Mouse (Mus musculus): ENCODE data around the gene Ppp2r2c. TPM values are rescaled to one million over a fixed set of nuclear protein-coding genes. Genes with fewer than 3 reads are reported as not detected.

Gene Ppp2r2c
- total RNA-seq, 2 experiments from 2014 or later, result 4.0 to 6.6 TPM

DNA sequence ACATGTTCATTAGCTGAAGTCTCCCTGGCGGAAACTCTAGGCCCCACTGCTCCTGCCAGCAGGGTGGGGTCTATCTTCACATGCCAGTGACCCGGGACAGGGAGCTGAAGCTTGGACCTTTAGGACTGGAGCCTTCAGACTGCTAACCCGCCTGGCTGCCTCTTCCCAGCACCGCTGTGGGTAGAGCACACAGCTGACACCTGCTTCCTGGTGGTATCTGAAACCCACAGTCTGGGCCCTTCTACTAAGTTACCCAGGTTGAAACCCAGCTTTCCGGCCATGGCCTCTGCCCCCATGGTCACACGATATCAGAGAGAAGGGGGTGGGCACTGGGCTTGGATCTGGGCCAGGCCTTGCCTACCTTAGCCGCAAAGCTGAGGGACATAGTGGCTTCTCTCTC, 111.3 kb downstream of the Ppp2r2c start:
- no peak for DNase-seq

- peak in 1 of 2 experiments; percentile 36 for DNase-seq
Measured at GRCm38 (mm10) chr5:36982271-36982670, 114.0 kb downstream of the Ppp2r2c start.

GRCm38 (mm10) chr5:36986617-36987016, 118.3 kb downstream of the Ppp2r2c start:
- no peak for DNase-seq

DNA sequence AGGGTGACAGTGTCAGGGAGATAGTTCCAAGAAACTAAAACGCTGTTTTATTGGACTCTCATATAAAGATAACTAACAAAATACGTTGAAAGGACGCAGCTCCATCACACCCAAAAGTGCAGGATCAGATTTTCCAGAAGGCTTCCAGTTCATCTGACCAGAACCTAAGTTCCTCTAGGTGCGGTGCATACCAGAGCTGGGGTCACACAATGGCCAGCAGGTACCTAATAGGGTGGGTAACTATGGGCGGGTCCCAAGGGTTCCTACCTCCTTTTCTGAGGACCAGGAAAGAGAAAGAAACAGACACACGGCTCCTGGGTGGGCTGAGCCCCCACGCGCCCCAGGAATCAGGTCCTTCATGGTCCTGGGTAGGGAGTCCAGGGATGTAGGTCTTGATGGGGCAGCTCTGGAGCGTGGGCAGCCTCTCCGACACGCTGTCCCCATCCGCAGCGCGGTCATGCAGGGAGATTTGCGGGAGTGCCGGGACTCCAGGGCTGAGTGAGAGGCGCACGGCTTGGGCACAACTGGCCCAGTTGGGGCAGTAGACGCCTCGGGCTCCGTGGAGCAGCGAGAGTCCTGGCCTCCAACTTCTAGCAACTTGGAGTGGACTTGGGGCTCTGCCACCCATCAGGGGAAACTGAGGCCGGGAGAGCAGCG, 119.9 kb downstream of the Ppp2r2c start:
- peak in 1 of 2 experiments; percentile 39 for DNase-seq

- DNase-seq, result peak; percentile 98 to 99
Measured at GRCm38 (mm10) chr5:36988781-36989624, 120.7 kb downstream of the Ppp2r2c start, which contains the start of gene Wfs1. TSS of gene Wfs1 (minus strand) at chr5:36989205.

GRCm38 (mm10) chr5:36989625-36989977, 121.3 kb downstream of the Ppp2r2c start:
- DNase-seq, result no peak

DNA sequence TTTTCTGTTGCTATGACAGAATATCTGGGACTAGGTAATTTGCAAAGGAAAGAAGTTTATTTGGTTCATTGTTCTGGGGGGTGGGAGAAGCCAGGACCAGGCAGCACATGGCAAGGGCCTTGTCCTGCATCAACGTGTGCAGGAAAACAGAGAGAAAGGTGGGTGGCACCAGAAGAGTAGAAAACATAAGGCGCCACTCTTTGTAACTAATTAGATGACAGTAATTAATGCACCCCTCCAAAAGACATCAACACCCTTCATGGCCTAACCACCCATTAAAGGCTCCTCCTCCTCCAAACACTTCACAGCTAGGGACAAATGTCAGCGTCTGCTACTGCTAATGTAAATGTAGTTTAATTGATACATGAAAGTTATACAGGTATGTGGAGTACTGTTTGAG, 121.9 kb downstream of the Ppp2r2c start:
- no peak for DNase-seq

DNA sequence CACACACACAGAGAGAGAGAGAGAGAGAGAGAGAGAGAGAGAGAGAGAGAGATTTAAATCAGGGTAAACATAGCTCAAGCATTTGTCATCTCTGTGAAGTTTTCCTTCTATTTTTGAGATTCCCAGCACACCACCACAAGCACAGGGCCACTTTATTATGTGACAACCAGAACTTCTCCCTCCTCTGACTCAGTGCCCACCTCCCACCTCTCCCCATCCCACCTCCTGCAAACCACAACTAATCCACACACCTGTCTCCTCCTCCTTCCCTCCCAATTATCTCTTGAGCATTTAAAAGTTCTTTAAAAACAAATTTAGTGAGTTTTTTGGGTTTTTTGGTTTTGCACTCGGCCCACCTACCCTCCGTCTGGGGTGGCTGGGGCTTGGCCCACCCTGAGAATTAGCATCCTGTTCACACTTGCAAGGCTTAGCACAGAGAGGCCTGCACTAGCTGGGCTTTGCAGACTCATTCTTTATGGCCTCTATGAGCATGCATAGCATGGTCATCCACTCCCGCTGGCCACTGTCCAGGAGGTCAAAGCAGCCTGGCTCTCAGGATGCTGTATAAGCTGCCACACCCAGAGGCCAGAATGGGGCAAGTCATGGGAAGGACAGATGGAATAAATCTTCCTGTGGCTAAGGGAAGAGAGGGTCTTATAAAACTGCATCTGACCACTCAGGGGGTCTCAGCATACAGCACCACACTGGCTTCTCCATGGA, 122.5 kb downstream of the Ppp2r2c start:
- DNase-seq, result no peak

GRCm38 (mm10) chr5:36996410-36996809, 128.1 kb downstream of the Ppp2r2c start:
- DNase-seq, result no peak

DNA sequence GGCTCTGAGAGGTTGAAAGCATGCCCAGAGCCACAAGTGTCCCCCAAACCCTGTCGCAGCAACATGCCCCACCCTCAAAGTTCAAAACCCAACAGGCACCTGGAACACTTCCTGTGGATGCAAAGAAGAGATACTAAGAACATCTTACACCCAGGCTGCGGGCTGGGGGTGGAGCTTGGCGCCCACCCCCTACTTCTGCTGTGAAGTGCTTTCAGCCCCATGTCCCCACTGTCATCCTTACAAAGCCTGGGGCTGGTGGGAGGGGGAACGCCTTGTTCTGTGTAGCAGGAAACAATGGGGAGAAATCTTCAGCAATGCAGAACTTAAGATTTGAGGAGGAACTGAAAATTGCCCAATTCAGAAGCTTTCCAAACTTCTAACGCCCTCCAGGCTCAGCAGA, 129.7 kb downstream of the Ppp2r2c start:
- DNase-seq, result no peak

DNA sequence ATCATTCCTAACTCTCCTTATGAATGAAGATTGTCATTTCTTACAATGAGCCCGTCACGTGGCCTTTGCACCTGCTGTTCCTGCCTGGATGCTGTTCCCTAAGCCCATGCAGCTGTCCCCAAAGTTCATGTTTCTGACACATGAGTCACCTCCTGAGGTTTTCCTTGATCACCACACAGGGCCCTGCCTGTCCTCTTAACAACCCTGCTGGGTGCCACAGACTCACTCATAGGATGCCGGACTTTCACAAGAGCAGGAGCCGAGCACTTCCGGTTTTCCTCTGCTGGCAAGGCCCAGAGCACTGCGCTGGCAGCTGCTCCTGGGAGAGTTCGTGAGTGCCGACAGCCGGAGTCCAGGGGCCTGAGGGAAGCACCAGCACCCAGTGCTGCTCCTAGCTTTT, 132.7 kb downstream of the Ppp2r2c start:
- no peak for DNase-seq

DNA sequence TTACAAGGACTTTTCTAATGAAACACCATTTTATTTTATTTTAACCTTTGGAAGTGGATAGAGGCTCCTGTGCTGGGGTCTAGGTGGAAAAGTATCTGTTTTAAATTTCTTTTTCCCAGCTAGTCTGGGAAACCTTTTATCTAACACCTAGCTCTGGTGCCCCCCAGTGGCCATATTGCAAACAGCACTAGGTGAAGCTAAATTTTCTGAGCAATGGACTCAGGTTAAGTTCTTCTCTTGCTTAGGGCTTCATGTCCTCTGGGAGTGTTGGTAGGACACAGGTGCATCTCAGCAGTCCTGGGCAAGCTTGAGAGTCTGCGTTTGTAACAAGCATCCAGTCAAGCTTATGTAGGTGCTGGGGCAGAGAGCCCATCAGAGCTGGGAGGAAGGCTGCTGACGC, 133.7 kb downstream of the Ppp2r2c start:
- DNase-seq, result peak; percentile 76 to 83

Other genes starting within 250 kb of the Ppp2r2c start
- 10 to 100 TPM; 56.4 to 66.5 TPM for gene D5Ertd579e, start 172.5 kb upstream of the Ppp2r2c start, total RNA-seq (2021)
- 10 to 100 TPM; 31.7 to 32.5 TPM for gene Bloc1s4, start 119.9 kb upstream of the Ppp2r2c start, total RNA-seq (2021)
- gene Mrfap1, start 71.7 kb upstream of the Ppp2r2c start, total RNA-seq (2021), result 100 to 1,000 TPM; 671 to 795 TPM
- 10 to 100 TPM; 51.1 to 52.1 TPM for gene Man2b2, start 37.9 kb upstream of the Ppp2r2c start, total RNA-seq (2021)
- 10 to 100 TPM; 29.2 to 74.8 TPM for gene Wfs1, start 120.7 kb downstream of the Ppp2r2c start, total RNA-seq (2021)
- gene Gm1043, start 216.9 kb downstream of the Ppp2r2c start, total RNA-seq (2021), result under 1 TPM; 0.13 to 0.70 TPM

Data from adrenal gland, postnatal 36 days (tissue).